Mouse (Mus musculus) CH12.LX (cell line): ENCODE results near the gene Cntrl.

Experiments
- CTCF ChIP-seq, 2 experiments: IDR thresholded peaks in 1 of 2; conservative IDR thresholded peaks in 1 of 2; 2 replicates each; pipeline ENCODE4 v1.5.1; 2011 to 2012; ENCODE audit warnings: low read depth in 2 of 2, low read length in 2 of 2, improper control_type of control experiment in 1 of 2, inconsistent platforms in 1 of 2, mild to moderate bottlenecking in 1 of 2, moderate library complexity in 1 of 2
- ELF1 ChIP-seq: IDR thresholded peaks from 2 replicates; pipeline ENCODE4 v1.6.1; 2014; ENCODE audit warnings: low read depth, mild to moderate bottlenecking, inconsistent platforms, low read length, improper control_type of control experiment
- HCFC1 ChIP-seq: IDR thresholded peaks from 2 replicates; pipeline ENCODE4 v1.6.1; 2012; ENCODE audit warnings: low read depth, mild to moderate bottlenecking, inconsistent platforms, low read length, improper control_type of control experiment
- IRF4 ChIP-seq: IDR thresholded peaks from 2 replicates; pipeline ENCODE4 v1.6.1; 2014; ENCODE audit warnings: low read depth, mild to moderate bottlenecking, inconsistent platforms, low read length, improper control_type of control experiment
- MXI1 ChIP-seq: IDR thresholded peaks from 2 replicates; pipeline ENCODE4 v1.6.1; 2011; ENCODE audit warnings: mild to moderate bottlenecking, low read depth, low read length, improper control_type of control experiment
- POLR2A ChIP-seq: IDR thresholded peaks from 2 replicates; pipeline ENCODE4 v1.6.1; 2011; ENCODE audit warnings: low read depth, mild to moderate bottlenecking, improper control_type of control experiment, low read length
- ZNF384 ChIP-seq: IDR thresholded peaks from 2 replicates; pipeline ENCODE4 v1.6.1; 2012; ENCODE audit warnings: low read depth, low read length, improper control_type of control experiment, inconsistent platforms

GRCm38 (mm10) chr2:35175281-35176065 is 66.2 kb downstream of the Cntrl start:
- TF ChIP-seq ELF1 (no peak), CTCF (conservative IDR thresholded peaks at IDR 0.05 in 1 of 2, IDR thresholded peaks at IDR 0.05 in 1 of 2; ENCODE audit: low read depth in 2 of 2, low read length in 2 of 2) (no peak), POLR2A (no peak), HCFC1 (no peak), MXI1 (no peak), ZNF384 (no peak), IRF4 (no peak)
